Mouse (Mus musculus) C2C12 (cell line): ENCODE measurements around the gene Extl2.

Experiments
- CTCF ChIP-seq: IDR thresholded peaks from one replicate; pipeline ENCODE4 v1.5.1; 2011; ENCODE audit not compliant: control insufficient read depth, insufficient read depth, insufficient read length
- MAX ChIP-seq: IDR thresholded peaks from one replicate; pipeline ENCODE4 v1.6.1; 2011; ENCODE audit warnings: mild to moderate bottlenecking, control low read depth
- MYOD1 ChIP-seq: IDR thresholded peaks from one replicate; pipeline ENCODE4 v1.6.1; 2011; ENCODE audit warnings: low read depth; ENCODE audit not compliant: control insufficient read depth, insufficient read length
- MYOG ChIP-seq: IDR thresholded peaks from one replicate; pipeline ENCODE4 v1.6.1; 2011; ENCODE audit not compliant: control insufficient read depth, insufficient read length; ENCODE audit errors: extremely low read depth
- USF1 ChIP-seq: IDR thresholded peaks from one replicate; pipeline ENCODE4 v1.6.1; 2011; ENCODE audit warnings: low read depth, mild to moderate bottlenecking, control low read depth, moderate library complexity

DNA sequence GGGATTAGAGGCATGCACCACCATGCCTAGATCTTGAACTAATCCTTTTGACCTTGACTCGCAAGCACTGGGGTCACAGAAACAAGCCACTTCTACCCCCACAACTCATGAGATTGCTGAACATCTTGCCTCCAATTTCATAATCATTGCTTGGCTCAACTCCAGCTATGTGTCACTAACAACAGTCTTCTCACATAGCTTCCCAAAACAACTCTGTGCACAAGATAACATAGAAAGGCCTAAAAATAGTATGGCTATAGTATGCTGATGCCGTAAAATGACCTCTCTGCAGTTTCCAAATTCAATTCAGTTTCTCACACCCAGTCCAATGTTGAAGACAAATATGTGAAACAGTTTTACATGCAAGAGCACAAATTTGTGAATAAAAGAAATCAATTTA lies 65.3 kb downstream of the Extl2 start:
- TF ChIP-seq CTCF (no peak), MYOD1 (no peak), USF1 (no peak), MYOG (no peak), MAX (no peak)
